Mouse (Mus musculus) lung, adult 2 months (tissue): ENCODE data around the gene Tmbim7. TPM values are rescaled to one million over a fixed set of nuclear protein-coding genes. Genes with fewer than 3 reads are reported as not detected.

Experiments used
- DNase-seq: peaks from one replicate; pipeline ENCODE4 v3.0.0; 2022
- H3K4me1 ChIP-seq: fragments of 200-500 bp; 2 replicates; pipeline ENCODE4 v1.6.1; 2011; ENCODE audit warnings: low read length; ENCODE audit not compliant: control insufficient read depth, insufficient read depth
- H3K4me3 ChIP-seq: fragments of 200-500 bp; replicated peaks from 2 replicates; pipeline ENCODE3; 2011; ENCODE audit warnings: low read depth, mild to moderate bottlenecking, control low read depth, low read length; ENCODE audit errors: extremely low read depth
- CTCF ChIP-seq: fragments of 200-500 bp; IDR thresholded peaks from 2 replicates; pipeline ENCODE4 v1.5.1; 2011; ENCODE audit warnings: mild to moderate bottlenecking, low read length, control low read depth; ENCODE audit not compliant: insufficient read depth
- POLR2A ChIP-seq: fragments of 200-500 bp; IDR thresholded peaks from 2 replicates; pipeline ENCODE4 v1.6.1; 2011; ENCODE audit warnings: low read depth, mild to moderate bottlenecking, control low read depth, low read length, borderline replicate concordance; ENCODE audit errors: extremely low read depth
- WGBS: fragments of 180-500 bp; shearing (Covaris S2); methylation state at CpG from one replicate; pipeline ENCODE4 v1.1.7; 2018; 5-methylcytosine and 5-hydroxymethylcytosine counted together
- polyA plus RNA-seq: library from polyadenylated mRNA; depleted of rRNA; stranded (reverse); fragments of >200 nt; gene quantifications from 2 replicates; pipeline ENCODE4 v1.2.3, GENCODE M21; 2012; rRNA removed

Tmbim7 gene
- polyA plus RNA-seq, 1 experiment: not detected

GRCm38 (mm10) chr5:3702180-3702579, 51.2 kb downstream of the Tmbim7 start:
- Histone ChIP-seq H3K4me3 (no peak overlapping the region), H3K4me1 (no peaks in the 10 kb centered on the region)
- DNase-seq: no peak
- WGBS: 92% methylated on average over 4 of the region's 4 CpGs
- no peak for TF ChIP-seq CTCF
- no peak for TF ChIP-seq POLR2A

DNA sequence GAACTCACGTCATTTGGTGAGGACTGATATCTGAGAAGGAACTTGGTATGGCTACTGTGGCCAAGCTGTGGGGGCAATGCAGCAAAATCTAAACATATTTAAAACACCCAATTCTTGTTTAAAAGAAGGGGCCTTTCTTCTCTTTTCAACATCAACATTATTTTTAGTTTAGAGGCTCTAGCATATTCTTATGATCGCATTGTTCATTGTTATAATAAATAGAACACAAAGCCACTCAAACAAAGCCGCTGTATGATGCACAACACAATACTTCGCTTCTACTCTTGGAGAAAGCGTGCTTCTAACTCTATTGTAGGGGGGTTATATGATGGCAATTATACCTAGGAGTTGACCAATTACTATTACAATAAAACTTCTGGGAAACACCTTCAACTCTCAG, 64.8 kb downstream of the Tmbim7 start:
- Histone ChIP-seq H3K4me1 (no peaks in the 10 kb centered on the region), H3K4me3 (no peak overlapping the region)
- no peak for DNase-seq
- 91% methylated on average over 5 of the region's 5 CpGs for WGBS
- no peak for TF ChIP-seq CTCF
- no peak for TF ChIP-seq POLR2A

DNA sequence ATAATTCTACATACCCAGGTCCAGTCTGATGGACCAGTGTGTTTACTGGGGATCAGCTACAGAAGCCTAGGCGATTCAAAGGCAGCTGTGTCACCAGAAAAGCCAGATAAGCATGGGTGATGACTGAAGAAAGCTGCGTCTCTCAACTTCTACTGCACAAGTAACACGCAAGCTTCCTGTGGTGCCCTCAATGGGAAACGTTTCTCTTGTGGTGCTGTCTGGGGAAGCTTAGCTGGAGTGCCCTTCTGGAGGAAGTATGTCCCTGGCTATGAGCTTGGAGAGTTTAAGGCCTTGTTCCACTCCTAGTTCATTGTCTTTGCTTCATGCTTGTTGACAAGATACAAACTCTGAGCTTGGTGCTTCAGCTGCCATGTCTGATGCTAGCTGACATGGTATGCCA, 68.4 kb downstream of the Tmbim7 start:
- Histone ChIP-seq H3K4me1 (no peaks in the 10 kb centered on the region), H3K4me3 (no peak overlapping the region)
- 89% methylated on average over 4 of the region's 4 CpGs for WGBS
- TF ChIP-seq CTCF: no peak
- no peak for DNase-seq

GRCm38 (mm10) chr5:3722873-3723272, 71.9 kb downstream of the Tmbim7 start:
- Histone ChIP-seq H3K4me1 (no peaks in the 10 kb centered on the region), H3K4me3 (no peak overlapping the region)
- WGBS: 89% methylated on average over 2 of the region's 2 CpGs
- TF ChIP-seq CTCF: no peak
- TF ChIP-seq POLR2A: no peak
- no peak for DNase-seq

GRCm38 (mm10) chr5:3723415-3723814, 72.4 kb downstream of the Tmbim7 start:
- DNase-seq: no peak
- TF ChIP-seq CTCF (no peak), POLR2A (no peak)
- whole genome bisulfite sequencing: 90% methylated on average over 2 of the region's 2 CpGs
- Histone ChIP-seq H3K4me3 (no peak overlapping the region), H3K4me1 (no peaks in the 10 kb centered on the region)

DNA sequence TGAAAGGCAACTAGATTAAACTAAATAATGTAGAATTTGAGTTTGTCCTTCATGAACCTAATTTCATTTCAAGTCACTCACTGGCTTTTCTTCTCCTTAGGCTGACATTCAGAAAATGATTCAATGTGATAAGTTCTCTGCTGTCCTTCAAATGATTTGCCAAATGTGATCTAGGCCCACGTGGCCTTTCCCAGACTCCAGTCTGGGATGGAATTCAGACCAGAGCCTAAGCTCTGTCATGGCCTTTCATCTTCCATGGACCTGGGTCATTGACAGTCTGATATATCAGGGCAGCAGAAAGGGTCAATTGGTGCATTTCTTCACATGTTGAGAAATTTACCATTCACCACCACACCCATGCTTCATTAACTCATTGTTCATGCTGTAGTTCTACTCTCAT, 74.5 kb downstream of the Tmbim7 start:
- 94% methylated on average over 1 of the region's 1 CpGs for WGBS
- no peak for TF ChIP-seq POLR2A
- TF ChIP-seq CTCF: no peak
- DNase-seq: no peak
- H3K4me3 ChIP-seq: no peak overlapping the region
- H3K4me1 ChIP-seq: no peaks in the 10 kb centered on the region

- Histone ChIP-seq H3K4me1 (no peaks in the 10 kb centered on the region), H3K4me3 (no peak overlapping the region)
- WGBS: 68% methylated on average over 5 of the region's 5 CpGs
- DNase-seq: no peak
- no peak for TF ChIP-seq CTCF
- TF ChIP-seq POLR2A: no peak
Measured at GRCm38 (mm10) chr5:3728820-3729219, 77.8 kb downstream of the Tmbim7 start.

Other genes with a start within 250 kb of the Tmbim7 start
- 4.7 and 6.4 TPM in 2 replicates for gene Fam133b, start 107.3 kb upstream of the Tmbim7 start, polyA plus RNA-seq
- gene 1700109H08Rik, start 79.6 kb upstream of the Tmbim7 start, polyA plus RNA-seq: 1.7 and 2.0 TPM in 2 replicates
- gene Pex1, start 55.1 kb upstream of the Tmbim7 start, polyA plus RNA-seq: 3.8 and 7.1 TPM in 2 replicates
- 3.7 and 4.4 TPM in 2 replicates for gene Rbm48, start 54.6 kb upstream of the Tmbim7 start, polyA plus RNA-seq
- 36.1 and 39.0 TPM in 2 replicates for gene Gatad1, start 6.0 kb downstream of the Tmbim7 start, polyA plus RNA-seq
- 6.5 and 7.9 TPM in 2 replicates for gene Ankib1, start 151.7 kb downstream of the Tmbim7 start, polyA plus RNA-seq
- 5.9 and 10.3 TPM in 2 replicates for gene Krit1, start 152.0 kb downstream of the Tmbim7 start, polyA plus RNA-seq
- 0.04 and 0.07 TPM in 2 replicates for gene Lrrd1, start 194.0 kb downstream of the Tmbim7 start, polyA plus RNA-seq
- 1.1 and 1.7 TPM in 2 replicates for gene Mterf1a, start 242.8 kb downstream of the Tmbim7 start, polyA plus RNA-seq